Mouse (Mus musculus): ENCODE results near the gene Cast.

Gene Cast

GRCm38 (mm10) chr13:74808152-74808929 is at the start of gene Cast:
Cast (minus strand) TSS chr13:74808810.
- DNase-seq: peak; percentile 8

DNA sequence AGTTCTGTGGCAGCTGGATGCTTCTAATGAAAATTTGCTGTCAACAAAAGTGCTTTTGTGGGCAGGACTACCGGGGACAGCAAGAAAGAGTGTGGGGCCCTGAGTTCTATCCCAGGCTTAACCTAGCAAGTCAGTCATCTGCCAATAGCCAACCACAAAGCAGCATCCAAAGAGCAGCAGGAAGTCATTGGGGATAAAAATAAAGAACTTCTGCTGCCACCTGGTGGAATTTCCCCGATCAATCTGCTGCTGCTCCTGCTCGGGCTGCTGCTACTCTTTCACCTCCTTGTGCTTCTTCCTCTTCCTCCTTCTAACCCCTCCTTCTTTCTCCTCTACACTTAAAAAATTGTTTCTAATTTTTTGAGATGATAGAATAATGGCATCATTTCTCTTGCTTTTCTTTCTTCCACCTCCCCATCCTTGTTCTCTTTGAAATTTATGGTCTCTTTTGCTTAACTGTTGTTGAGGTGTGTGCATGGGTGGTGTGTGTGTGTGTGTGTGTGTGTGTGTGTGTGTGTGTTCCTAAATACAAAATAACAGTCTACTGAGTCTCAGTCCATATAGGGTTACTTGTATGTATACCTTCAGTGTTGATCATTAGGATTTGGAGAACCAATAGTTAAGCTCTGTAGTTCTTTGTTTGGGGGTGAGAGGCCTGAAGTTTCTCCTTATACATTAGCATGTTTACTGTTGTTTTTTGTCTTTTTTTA is 45.9 kb upstream of the Cast start:
- DNase-seq: peak; percentile 70

GRCm38 (mm10) chr13:74850823-74851222 is 42.2 kb upstream of the Cast start:
- no peak for DNase-seq

DNA sequence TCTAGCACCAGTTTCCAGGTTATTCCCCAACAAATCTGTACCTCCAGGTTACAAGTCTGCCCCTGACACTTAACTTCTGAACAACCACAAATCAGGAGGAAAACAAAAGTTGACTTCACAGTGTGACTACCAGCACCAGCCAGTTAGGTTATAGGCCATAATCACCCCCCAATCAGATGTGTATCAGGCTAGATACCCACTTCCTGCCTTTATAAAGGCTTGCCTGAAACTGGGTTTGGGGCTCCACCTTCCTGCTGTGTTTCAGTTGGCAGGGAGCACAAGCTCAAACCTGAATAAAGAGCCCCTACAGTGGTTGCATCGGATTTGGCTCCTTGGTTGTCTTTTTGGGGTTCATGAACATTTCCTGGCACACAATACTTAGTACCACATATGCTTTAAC is 37.3 kb upstream of the Cast start:
- no peak for DNase-seq

- DNase-seq: no peak
Measured at GRCm38 (mm10) chr13:74834543-74834942, 25.9 kb upstream of the Cast start.

- no peak for DNase-seq
Measured at GRCm38 (mm10) chr13:74822095-74822494, 13.5 kb upstream of the Cast start.

GRCm38 (mm10) chr13:74815753-74816152 is 7.1 kb upstream of the Cast start:
- no peak for DNase-seq

GRCm38 (mm10) chr13:74807446-74808151 is 1.0 kb downstream of the Cast start:
- no peak for DNase-seq

DNA sequence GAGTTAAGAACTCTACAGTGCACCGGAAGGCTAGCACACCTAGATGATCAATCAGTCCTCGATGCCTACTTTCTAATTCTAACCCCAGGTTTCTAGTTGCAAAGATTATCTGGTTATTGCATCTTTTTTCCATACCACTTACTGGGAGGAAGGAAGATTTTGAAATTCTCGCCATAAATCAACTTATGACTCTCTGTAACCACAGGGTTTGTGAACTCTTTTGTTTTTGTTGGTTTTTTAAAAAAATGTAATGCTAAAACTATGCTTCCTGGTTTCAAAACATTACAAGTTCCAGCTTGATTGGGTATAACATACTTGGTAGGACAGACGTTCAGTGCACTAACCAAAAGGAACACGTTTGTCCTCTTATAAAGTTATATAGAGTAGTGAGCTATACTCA is 1.7 kb downstream of the Cast start:
- no peak for DNase-seq

- DNase-seq: no peak
Measured at GRCm38 (mm10) chr13:74794435-74794834, 14.2 kb downstream of the Cast start.

DNA sequence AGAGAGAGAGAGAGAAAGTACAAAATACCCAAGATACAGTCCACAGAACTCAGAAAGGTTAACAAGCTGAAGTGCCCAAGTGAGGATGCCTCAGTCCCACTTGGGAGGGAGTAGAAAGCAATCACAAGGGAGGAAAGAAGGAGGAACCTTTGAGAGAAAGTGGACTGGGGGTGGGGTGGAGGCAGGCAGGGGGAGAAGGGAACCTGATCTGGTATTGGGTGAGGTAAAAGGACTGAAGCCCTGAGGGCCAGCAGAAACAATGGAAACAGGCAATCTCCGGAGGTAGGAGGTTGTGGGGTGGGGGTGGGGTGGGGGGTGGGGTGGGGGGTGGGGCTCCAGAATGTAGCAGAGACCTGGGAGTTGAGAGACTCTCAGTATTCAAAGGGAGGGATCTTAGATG is 20.9 kb downstream of the Cast start:
- no peak for DNase-seq

GRCm38 (mm10) chr13:74772151-74772550 is 36.5 kb downstream of the Cast start:
- no peak for DNase-seq

- peak; percentile 70 for DNase-seq
Measured at GRCm38 (mm10) chr13:74770480-74770879, 38.1 kb downstream of the Cast start.

DNA sequence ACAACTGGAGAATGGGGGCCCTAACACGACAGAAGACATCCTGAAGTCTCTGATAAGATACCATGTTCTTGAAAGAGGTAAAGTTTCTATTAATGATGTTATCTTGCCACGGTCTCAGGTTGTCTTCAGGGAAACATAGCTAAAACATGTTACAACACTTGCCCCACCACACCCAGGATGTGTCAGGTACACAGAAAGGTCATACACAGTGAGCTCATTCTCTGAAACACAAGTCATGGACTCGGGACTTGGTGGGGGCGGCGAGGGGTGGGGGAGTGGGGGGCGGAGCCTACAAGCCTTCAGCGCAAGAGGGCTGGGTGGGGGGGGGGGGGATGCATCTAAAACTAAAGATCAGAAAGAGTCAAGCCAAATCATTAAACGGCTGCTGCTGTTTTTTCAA is 38.7 kb downstream of the Cast start:
- no peak for DNase-seq

GRCm38 (mm10) chr13:74767186-74767585 is 41.4 kb downstream of the Cast start:
- DNase-seq: no peak

DNA sequence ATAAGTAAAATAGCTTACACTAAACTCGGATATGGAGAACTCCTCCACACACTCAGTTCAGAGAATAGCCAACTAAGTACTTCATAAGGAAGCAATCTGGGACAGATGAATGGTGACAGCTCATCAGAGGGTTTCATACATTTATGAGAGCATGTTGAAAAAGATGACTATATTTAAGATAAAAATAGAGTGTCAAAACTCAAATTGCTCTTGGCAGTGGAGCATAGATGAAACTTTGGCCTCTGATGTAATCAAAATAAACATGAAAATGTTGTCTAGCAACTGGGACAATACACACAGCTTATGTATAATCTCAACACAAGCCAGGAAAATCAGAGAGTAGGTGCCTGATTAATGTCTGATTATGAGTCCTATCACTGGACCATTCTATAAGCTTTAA is 45.9 kb downstream of the Cast start:
- no peak for DNase-seq

GRCm38 (mm10) chr13:74759152-74759551 is 49.5 kb downstream of the Cast start:
- DNase-seq: no peak

DNA sequence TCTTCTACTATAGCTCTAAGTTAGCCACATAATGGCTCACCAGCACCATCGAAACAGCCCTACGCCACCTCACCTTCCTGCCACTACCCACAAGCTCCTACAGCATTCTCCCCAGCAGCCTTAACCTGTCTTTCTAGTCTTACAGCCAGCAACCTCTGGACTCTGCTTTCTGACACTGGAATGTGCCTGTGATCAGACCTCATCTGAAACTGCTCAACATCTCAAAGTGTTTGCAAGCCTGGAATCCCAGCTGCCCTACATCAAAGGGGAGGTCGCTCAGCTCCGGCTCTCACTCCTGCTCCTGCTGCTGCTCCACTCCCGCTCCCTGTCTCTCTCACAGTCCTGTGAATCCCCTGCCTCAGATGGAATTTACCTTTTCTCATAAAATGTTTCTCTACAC is 65.4 kb downstream of the Cast start:
- no peak for DNase-seq

- DNase-seq: no peak
Measured at GRCm38 (mm10) chr13:74736396-74736795, 72.2 kb downstream of the Cast start.

DNA sequence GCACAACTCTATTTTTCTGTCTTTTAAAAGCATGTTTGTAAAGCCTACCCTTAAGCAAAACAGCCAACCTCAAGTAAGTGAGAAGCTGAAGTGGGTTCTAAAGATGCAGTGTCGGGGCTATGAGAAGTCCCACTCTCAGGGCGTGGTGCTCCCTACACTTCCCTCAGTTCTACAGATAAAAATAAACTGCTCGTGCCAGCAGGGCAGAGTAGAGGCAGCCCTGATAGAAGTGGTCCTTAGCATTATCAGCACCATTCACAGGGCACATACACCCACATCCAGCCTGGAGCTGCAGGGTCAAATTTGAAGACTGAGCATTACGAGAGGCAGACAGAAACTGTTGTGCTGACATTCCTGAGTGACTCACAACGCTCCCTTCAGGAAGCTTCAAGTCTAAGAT is 72.8 kb downstream of the Cast start:
- DNase-seq: no peak

DNA sequence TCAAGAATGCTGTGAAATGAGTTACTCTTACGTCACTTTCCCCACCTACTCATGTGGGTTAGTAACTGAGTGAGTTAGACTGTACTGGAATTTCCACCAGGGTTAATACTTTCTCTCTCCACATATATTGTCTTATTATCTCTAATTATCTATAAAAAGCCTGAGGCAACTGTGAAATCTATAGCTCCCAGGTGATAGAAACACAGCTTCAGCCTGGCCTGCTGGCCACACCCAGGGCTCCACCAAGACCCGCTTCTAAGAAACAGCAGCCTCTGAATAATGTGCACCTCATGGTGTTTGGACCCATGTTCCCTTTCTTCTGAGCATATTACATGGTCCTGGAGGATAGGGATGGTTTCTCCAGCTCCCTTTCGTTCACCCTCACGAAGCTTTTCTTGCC is 74.9 kb downstream of the Cast start:
- no peak for DNase-seq

GRCm38 (mm10) chr13:74719002-74719401 is 89.6 kb downstream of the Cast start:
- DNase-seq: no peak

DNA sequence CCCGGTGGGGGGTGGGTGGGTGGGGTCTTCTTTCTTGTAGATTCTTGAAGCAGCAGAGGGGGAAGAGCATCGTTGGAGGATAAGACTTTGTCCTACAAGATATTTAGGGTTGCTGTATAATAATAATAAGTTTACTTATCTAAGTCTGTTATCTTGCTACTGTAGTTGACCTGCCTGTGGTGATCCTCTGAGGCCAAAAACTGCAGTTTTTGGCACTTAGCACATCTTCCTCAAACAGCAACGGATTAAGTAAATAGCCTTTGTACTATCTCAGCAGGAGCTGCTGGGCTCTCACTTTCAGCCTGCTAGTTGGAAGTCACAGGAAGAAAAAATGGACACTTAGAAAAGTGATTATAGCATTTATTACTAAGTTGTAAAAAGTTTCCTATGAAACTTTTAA is 112.4 kb downstream of the Cast start:
- DNase-seq: no peak

All from layer of hippocampus, adult 9-11 months (tissue).